Mouse (Mus musculus) stomach, adult 2 months (tissue): Measurements from ENCODE around the gene Ccn1. TPM values are rescaled to one million over a fixed set of nuclear protein-coding genes. Genes with fewer than 3 reads are reported as not detected.

Experiments used
- polyA plus RNA-seq: library from polyadenylated mRNA; depleted of rRNA; stranded (reverse); fragments of >200 nt; gene quantifications from 2 replicates; pipeline ENCODE4 v1.2.3, GENCODE M21; 2012; rRNA removed

The Ccn1 gene
- polyA plus RNA-seq, result 5.9 and 16.1 TPM in 2 replicates

DNA sequence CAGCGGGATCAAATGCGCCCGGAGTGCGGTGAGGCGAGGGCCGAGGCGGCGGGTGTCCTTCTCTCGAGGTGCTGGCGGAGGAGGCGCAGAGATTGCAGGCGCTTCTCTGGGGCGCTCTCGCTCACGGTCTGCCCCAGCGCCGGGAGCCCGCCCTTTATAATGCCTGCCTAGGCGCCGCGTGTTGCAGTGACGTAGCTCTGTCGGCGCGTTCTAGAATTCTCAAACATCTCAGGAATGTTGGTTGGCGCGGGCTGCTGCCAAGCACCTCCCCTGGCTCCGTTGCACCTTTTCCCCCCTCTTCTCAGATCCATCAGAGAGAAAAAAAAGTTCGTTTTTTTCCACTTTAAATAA lies at the start of gene Ccn1:
Ccn1 (minus strand) TSS at position 130 of the 351 bp plus-strand sequence.

Other genes with a start within 250 kb of the Ccn1 start
- gene Znhit6, start 73.8 kb downstream of the Ccn1 start, polyA plus RNA-seq, result 0.13 and 0.42 TPM in 2 replicates
- 0.23 and 0.99 TPM in 2 replicates for gene Ddah1, start 108.7 kb upstream of the Ccn1 start, polyA plus RNA-seq